Mouse (Mus musculus): ENCODE measurements around the gene Ybx3. TPM values are rescaled to one million over a fixed set of nuclear protein-coding genes. Genes with fewer than 3 reads are reported as not detected.

The Ybx3 gene
- 100 to 1,000 TPM; 172 to 240 (median 215) TPM for total RNA-seq (2022)

GRCm38 (mm10) chr6:131388040-131389021 lies at the start of gene Ybx3:
Gene Ybx3 (minus strand): TSS chr6:131388476.
- peak; percentile 88 for DNase-seq (ENCODE audit: low spot score)

- DNase-seq (ENCODE audit: low spot score), result no peak
Measured at GRCm38 (mm10) chr6:131436626-131437025, 48.4 kb upstream of the Ybx3 start.

GRCm38 (mm10) chr6:131434088-131434487 lies 45.8 kb upstream of the Ybx3 start:
- no peak for DNase-seq (ENCODE audit: low spot score)

- no peak for DNase-seq (ENCODE audit: low spot score)
Measured at GRCm38 (mm10) chr6:131433153-131434048, 45.1 kb upstream of the Ybx3 start.

- DNase-seq (ENCODE audit: low spot score), result peak; percentile 17
Measured at GRCm38 (mm10) chr6:131421572-131421971, 33.3 kb upstream of the Ybx3 start.

- DNase-seq (ENCODE audit: low spot score), result no peak
Measured at GRCm38 (mm10) chr6:131419614-131420013, 31.3 kb upstream of the Ybx3 start.

- peak; percentile 77 for DNase-seq (ENCODE audit: low spot score)
Measured at GRCm38 (mm10) chr6:131418770-131419169, 30.5 kb upstream of the Ybx3 start.

GRCm38 (mm10) chr6:131411116-131411843 lies 23.0 kb upstream of the Ybx3 start:
- no peak for DNase-seq (ENCODE audit: low spot score)

- no peak for DNase-seq (ENCODE audit: low spot score)
Measured at GRCm38 (mm10) chr6:131406957-131407356, 18.7 kb upstream of the Ybx3 start.

GRCm38 (mm10) chr6:131405896-131406295 lies 17.6 kb upstream of the Ybx3 start:
- DNase-seq (ENCODE audit: low spot score), result no peak

GRCm38 (mm10) chr6:131405174-131405573 lies 16.9 kb upstream of the Ybx3 start:
- DNase-seq (ENCODE audit: low spot score), result no peak

- DNase-seq (ENCODE audit: low spot score), result no peak
Measured at GRCm38 (mm10) chr6:131404260-131404659, 16.0 kb upstream of the Ybx3 start.

- DNase-seq (ENCODE audit: low spot score), result no peak
Measured at GRCm38 (mm10) chr6:131403036-131403435, 14.8 kb upstream of the Ybx3 start.

- no peak for DNase-seq (ENCODE audit: low spot score)
Measured at GRCm38 (mm10) chr6:131402606-131403005, 14.3 kb upstream of the Ybx3 start.

- no peak for DNase-seq (ENCODE audit: low spot score)
Measured at GRCm38 (mm10) chr6:131401259-131401658, 13.0 kb upstream of the Ybx3 start.

- DNase-seq (ENCODE audit: low spot score), result no peak
Measured at GRCm38 (mm10) chr6:131396650-131397049, 8.4 kb upstream of the Ybx3 start.

- DNase-seq (ENCODE audit: low spot score), result no peak
Measured at GRCm38 (mm10) chr6:131393873-131394660, 5.8 kb upstream of the Ybx3 start.

GRCm38 (mm10) chr6:131387221-131388039 lies 846 bp downstream of the Ybx3 start:
- DNase-seq (ENCODE audit: low spot score), result peak; percentile 45

GRCm38 (mm10) chr6:131386416-131387019 lies 1.8 kb downstream of the Ybx3 start:
- DNase-seq (ENCODE audit: low spot score), result no peak

Measured in heart, adult 8-10 months (tissue).